Mouse (Mus musculus) liver, postnatal 0 days (tissue): ENCODE results near the gene Fcgr4. TPM values are rescaled to one million over a fixed set of nuclear protein-coding genes. Genes with fewer than 3 reads are reported as not detected.
A peak's percentile ranks its signal among the peaks of the same experiment; 100 is the strongest.
"Not testable (repeated sequence)": the region's sequence is repeated elsewhere in the genome, so short reads cannot be mapped to it uniquely, and the experiment has no call there.

ENCODE experiments used
- ATAC-seq: fragments of 200-750 bp; cut with Nextera tagmentation; 2 replicates; pipeline ENCODE4 v1.8.0; 2017; ENCODE audit warnings: mild to moderate bottlenecking, moderate library complexity
- DNase-seq: peaks from one replicate; pipeline ENCODE4 v3.0.0-alpha.2; 2016
- H3K27ac ChIP-seq: fragments of 300-500 bp; sonication (generic); 2 replicates; pipeline ENCODE4 v1.5.1; 2014; ENCODE audit warnings: antibody characterized with exemption, moderate library complexity, mild to moderate bottlenecking, low read depth
- H3K27me3 ChIP-seq: fragments of 300-500 bp; sonication (generic); 2 replicates; pipeline ENCODE4 v1.6.1; 2014; ENCODE audit warnings: low read length, control low read depth, mixed read lengths; ENCODE audit not compliant: insufficient read depth
- H3K36me3 ChIP-seq: fragments of 300-500 bp; sonication (generic); replicated peaks from 2 replicates; pipeline ENCODE4 v1.6.1; 2014; ENCODE audit warnings: mild to moderate bottlenecking, control low read depth, low read length, moderate library complexity, mixed read lengths; ENCODE audit not compliant: insufficient read depth
- H3K4me1 ChIP-seq: fragments of 300-500 bp; sonication (generic); 2 replicates; pipeline ENCODE4 v1.6.1; 2014; ENCODE audit warnings: antibody characterized with exemption, mild to moderate bottlenecking, control low read depth; ENCODE audit not compliant: insufficient read depth
- H3K4me2 ChIP-seq: fragments of 300-500 bp; sonication (generic); 2 replicates; pipeline ENCODE4 v1.6.1; 2014; ENCODE audit warnings: low read depth, mild to moderate bottlenecking, low read length, moderate library complexity, mixed read lengths
- H3K4me3 ChIP-seq: fragments of 300-500 bp; sonication (generic); 2 replicates; pipeline ENCODE4 v1.5.1; 2014; ENCODE audit warnings: low read depth, low read length
- H3K9ac ChIP-seq: fragments of 300-500 bp; sonication (generic); replicated peaks from 2 replicates; pipeline ENCODE4 v1.6.1; 2014; ENCODE audit warnings: mild to moderate bottlenecking, moderate library complexity
- H3K9me3 ChIP-seq: fragments of 300-500 bp; sonication (generic); 2 replicates; pipeline ENCODE4 v1.6.1; 2016; ENCODE audit warnings: mild to moderate bottlenecking, control low read depth, low read length, mixed read lengths
- CTCF ChIP-seq: sonication (generic); IDR thresholded peaks from 2 replicates; pipeline ENCODE4 v1.5.1; 2016; ENCODE audit warnings: antibody characterized with exemption, low read depth
- EP300 ChIP-seq: IDR thresholded peaks from 2 replicates; pipeline ENCODE4 v1.6.1; 2016; ENCODE audit warnings: antibody characterized with exemption, low read depth, mild to moderate bottlenecking
- WGBS: fragments of 180-500 bp; shearing (Covaris S2); extraction: QIAGEN DNeasy Blood & Tissue Kit; methylation state at CpG from one replicate; pipeline ENCODE4 v1.1.7; 2014; ENCODE audit not compliant: insufficient replicate concordance; 5-methylcytosine and 5-hydroxymethylcytosine counted together
- polyA plus RNA-seq: library from polyadenylated mRNA; unstranded; fragments of >200 nt; fragmentation: Nextera tagmentation; extraction: Ambion mirVana; gene quantifications from 2 replicates; pipeline ENCODE4 v1.2.1, GENCODE M21; 2015

Fcgr4 gene
- polyA plus RNA-seq, 1 experiment from 2014 or later, result 9.4 TPM

- Histone ChIP-seq H3K9ac (peak overlapping the region; percentile 36; the same call in 1 of the 2 replicates), H3K4me3 (peak overlapping the region; percentile 36), H3K27me3 (no peaks in the 10 kb centered on the region), H3K4me1 (peaks cover 6% of the 10 kb centered on the region; the same call in 1 of the 2 replicates), H3K36me3 (no peaks in the 10 kb centered on the region), H3K27ac (peak overlapping the region; percentile 26; the same call in 1 of the 2 replicates), H3K4me2 (peak overlapping the region; percentile 48), H3K9me3 (no peaks in the 10 kb centered on the region)
- TF ChIP-seq EP300 (no peak), CTCF (no peak)
- ATAC-seq (no peak), DNase-seq (no peak)
- 28% methylated on average over 7 of the region's 7 CpGs for WGBS
Observed at GRCm38 (mm10) chr1:170975751-170976161, 43.0 kb upstream of the Fcgr4 start.

GRCm38 (mm10) chr1:170976447-170976846 is 42.3 kb upstream of the Fcgr4 start, which contains the start of gene Fcgr2b:
TSS of gene Fcgr2b (minus strand) at chr1:170976547.
- WGBS, result 78% methylated on average over 5 of the region's 5 CpGs
- Histone ChIP-seq H3K36me3 (no peaks in the 10 kb centered on the region), H3K27me3 (no peaks in the 10 kb centered on the region), H3K4me3 (peak within 1 kb of the TSS; percentile 36), H3K27ac (peak within 1 kb of the TSS; percentile 26; the same call in 1 of the 2 replicates), H3K9me3 (no peaks in the 10 kb centered on the region), H3K4me2 (peak within 1 kb of the TSS; percentile 48), H3K9ac (peak within 1 kb of the TSS; percentile 36; the same call in 1 of the 2 replicates), H3K4me1 (peaks cover 6% of the 10 kb centered on the region; the same call in 1 of the 2 replicates)
- TF ChIP-seq EP300, result no peak
- no peak for TF ChIP-seq CTCF
- ATAC-seq (no peak), DNase-seq (no peak)

- Histone ChIP-seq H3K9me3 (no peaks in the 10 kb centered on the region), H3K9ac (no peak overlapping the region), H3K27me3 (no peaks in the 10 kb centered on the region), H3K4me3 (no peak overlapping the region), H3K4me1 (peaks cover 6% of the 10 kb centered on the region; the same call in 1 of the 2 replicates), H3K27ac (no peak overlapping the region), H3K36me3 (no peaks in the 10 kb centered on the region), H3K4me2 (no peak overlapping the region)
- no peak for DNase-seq
- ATAC-seq, result no peak
- TF ChIP-seq EP300, result no peak
- no peak for TF ChIP-seq CTCF
- 72% methylated on average over 4 of the region's 4 CpGs for WGBS
Observed at GRCm38 (mm10) chr1:170978601-170979000, 40.1 kb upstream of the Fcgr4 start.

GRCm38 (mm10) chr1:170981679-170982078 is 37.0 kb upstream of the Fcgr4 start:
- 74% methylated on average over 1 of the region's 1 CpGs for WGBS
- ATAC-seq, result not testable (repeated sequence)

GRCm38 (mm10) chr1:170982301-170982700 is 36.4 kb upstream of the Fcgr4 start:
- no peaks in the 10 kb centered on the region for H3K9me3 ChIP-seq
- no peak overlapping the region for H3K9ac ChIP-seq
- H3K4me1 ChIP-seq, result peaks cover 4% of the 10 kb centered on the region; the same call in 1 of the 2 replicates
- no peaks in the 10 kb centered on the region for H3K27me3 ChIP-seq
- 77% methylated on average over 2 of the region's 2 CpGs for WGBS
- no peak overlapping the region for H3K27ac ChIP-seq
- no peak for ATAC-seq
- no peak overlapping the region for H3K4me2 ChIP-seq
- TF ChIP-seq EP300 (no peak), CTCF (no peak)
- H3K36me3 ChIP-seq, result no peaks in the 10 kb centered on the region
- DNase-seq, result no peak
- H3K4me3 ChIP-seq, result no peak overlapping the region

More at GRCm38 (mm10) chr1:170981679-170982078, 37.0 kb upstream of the Fcgr4 start:
- H3K4me1 ChIP-seq, H3K27ac ChIP-seq, H3K4me3 ChIP-seq, H3K27me3 ChIP-seq, DNase-seq, H3K9me3 ChIP-seq, H3K9ac ChIP-seq, H3K36me3 ChIP-seq, H3K4me2 ChIP-seq: not testable (repeated sequence)

GRCm38 (mm10) chr1:170983066-170983465 is 35.7 kb upstream of the Fcgr4 start:
- no peak overlapping the region for H3K9ac ChIP-seq
- 55% methylated on average over 4 of the region's 4 CpGs for WGBS
- no peak overlapping the region for H3K27ac ChIP-seq
- H3K27me3 ChIP-seq, result no peaks in the 10 kb centered on the region
- TF ChIP-seq CTCF (no peak), EP300 (no peak)
- H3K4me3 ChIP-seq, result no peak overlapping the region
- no peaks in the 10 kb centered on the region for H3K36me3 ChIP-seq
- ATAC-seq (no peak), DNase-seq (no peak)
- no peak overlapping the region for H3K4me2 ChIP-seq
- H3K4me1 ChIP-seq, result no peaks in the 10 kb centered on the region
- no peaks in the 10 kb centered on the region for H3K9me3 ChIP-seq
